Mouse (Mus musculus): Measurements from ENCODE around the gene Col27a1. TPM values are rescaled to one million over a fixed set of nuclear protein-coding genes. Genes with fewer than 3 reads are reported as not detected.

The Col27a1 gene
- polyA plus RNA-seq, 2 experiments: 34.1 to 134 TPM

GRCm38 (mm10) chr4:63199366-63199765 lies 14.4 kb upstream of the Col27a1 start:
- no peak for DNase-seq (ENCODE audit: low spot score)
- Histone ChIP-seq H3K4me1 (ENCODE audit: control insufficient read depth, insufficient read depth, low read length) (0 out of 2 replicates have a peak, but pooled peaks cover 5% of the 10 kb centered on the region), H3K27ac (replicated peaks; ENCODE audit: low read depth, low read length) (no peak overlapping the region), H3K27me3 (ENCODE audit: control insufficient read depth, insufficient read depth, low read length) (no peaks in the 10 kb centered on the region), H3K9me3 (ENCODE audit: control insufficient read depth, low read length) (no peaks in the 10 kb centered on the region), H3K9ac (ENCODE audit: low read depth, low read length, severe bottlenecking) (no peak overlapping the region), H3K4me2 (replicated peaks; ENCODE audit: low read depth, low read length, severe bottlenecking) (no peak overlapping the region), H3K36me3 (ENCODE audit: control insufficient read depth, insufficient read depth, low read length) (no peaks in the 10 kb centered on the region), H3K4me3 (replicated peaks; ENCODE audit: low read length) (no peak overlapping the region)
- ATAC-seq (ENCODE audit: low FRiP score, low read depth): no peak
- 80% methylated on average over 5 of the region's 5 CpGs for WGBS
- TF ChIP-seq POLR2A (IDR thresholded peaks at IDR 0.05; ENCODE audit: borderline replicate concordance, extremely low read depth, insufficient read depth, insufficient read length): no peak

- no peaks in the 10 kb centered on the region for H3K36me3 ChIP-seq (ENCODE audit: control insufficient read depth, insufficient read depth, low read length)
- no peak for ATAC-seq (ENCODE audit: low FRiP score, low read depth)
- 85% methylated on average over 7 of the region's 7 CpGs for WGBS
- no peaks in the 10 kb centered on the region for H3K9me3 ChIP-seq (ENCODE audit: control insufficient read depth, low read length)
- no peak overlapping the region for H3K9ac ChIP-seq (ENCODE audit: low read depth, low read length, severe bottlenecking)
- DNase-seq (ENCODE audit: low spot score): no peak
- 0 out of 2 replicates have a peak, but pooled peaks cover 7% of the 10 kb centered on the region for H3K4me1 ChIP-seq (ENCODE audit: control insufficient read depth, insufficient read depth, low read length)
- H3K4me3 ChIP-seq (replicated peaks; ENCODE audit: low read length): no peak overlapping the region
- no peaks in the 10 kb centered on the region for H3K27me3 ChIP-seq (ENCODE audit: control insufficient read depth, insufficient read depth, low read length)
- H3K27ac ChIP-seq (replicated peaks; ENCODE audit: low read depth, low read length): no peak overlapping the region
- H3K4me2 ChIP-seq (replicated peaks; ENCODE audit: low read depth, low read length, severe bottlenecking): no peak overlapping the region
- no peak for TF ChIP-seq POLR2A (IDR thresholded peaks at IDR 0.05; ENCODE audit: borderline replicate concordance, extremely low read depth, insufficient read depth, insufficient read length)
Observed at GRCm38 (mm10) chr4:63203874-63204273, 9.9 kb upstream of the Col27a1 start.

- H3K9me3 ChIP-seq (ENCODE audit: control insufficient read depth, low read length): no peaks in the 10 kb centered on the region
- no peak overlapping the region for H3K4me2 ChIP-seq (replicated peaks; ENCODE audit: low read depth, low read length, severe bottlenecking)
- TF ChIP-seq POLR2A (IDR thresholded peaks at IDR 0.05; ENCODE audit: borderline replicate concordance, extremely low read depth, insufficient read depth, insufficient read length): no peak
- H3K27me3 ChIP-seq (ENCODE audit: control insufficient read depth, insufficient read depth, low read length): no peaks in the 10 kb centered on the region
- ATAC-seq (ENCODE audit: low FRiP score, low read depth): 0 out of 2 replicates have a peak, but pooled peaks have one; percentile 44
- no peak overlapping the region for H3K4me3 ChIP-seq (replicated peaks; ENCODE audit: low read length)
- H3K9ac ChIP-seq (ENCODE audit: low read depth, low read length, severe bottlenecking): no peak overlapping the region
- H3K4me1 ChIP-seq (ENCODE audit: control insufficient read depth, insufficient read depth, low read length): 0 out of 2 replicates have a peak, but pooled peaks cover 7% of the 10 kb centered on the region
- no peak overlapping the region for H3K27ac ChIP-seq (replicated peaks; ENCODE audit: low read depth, low read length)
- 57% methylated on average over 7 of the region's 7 CpGs for WGBS
- DNase-seq (ENCODE audit: low spot score): no peak
- H3K36me3 ChIP-seq (ENCODE audit: control insufficient read depth, insufficient read depth, low read length): no peaks in the 10 kb centered on the region
Observed at GRCm38 (mm10) chr4:63205583-63205982, 8.2 kb upstream of the Col27a1 start.

GRCm38 (mm10) chr4:63215185-63215992 lies 1.6 kb downstream of the Col27a1 start:
- 0 out of 2 replicates have a peak, but pooled peaks have one; percentile 30 for TF ChIP-seq POLR2A (IDR thresholded peaks at IDR 0.05; ENCODE audit: borderline replicate concordance, extremely low read depth, insufficient read depth, insufficient read length)
- Histone ChIP-seq H3K27ac (replicated peaks; ENCODE audit: low read depth, low read length) (peak overlapping the region; percentile 79), H3K4me1 (ENCODE audit: control insufficient read depth, insufficient read depth, low read length) (peaks cover 17% of the 10 kb centered on the region), H3K9ac (ENCODE audit: low read depth, low read length, severe bottlenecking) (peak overlapping the region; percentile 90), H3K36me3 (ENCODE audit: control insufficient read depth, insufficient read depth, low read length) (peaks cover 5% of the 10 kb centered on the region), H3K27me3 (ENCODE audit: control insufficient read depth, insufficient read depth, low read length) (no peaks in the 10 kb centered on the region), H3K4me2 (replicated peaks; ENCODE audit: low read depth, low read length, severe bottlenecking) (peak overlapping the region; percentile 97), H3K9me3 (ENCODE audit: control insufficient read depth, low read length) (no peaks in the 10 kb centered on the region), H3K4me3 (replicated peaks; ENCODE audit: low read length) (peak overlapping the region; percentile 91)
- ATAC-seq (ENCODE audit: low FRiP score, low read depth) (peak; percentile 71), DNase-seq (ENCODE audit: low spot score) (peak; percentile 88)
- WGBS: under 1% methylated on average over 54 of the region's 71 CpGs

DNA sequence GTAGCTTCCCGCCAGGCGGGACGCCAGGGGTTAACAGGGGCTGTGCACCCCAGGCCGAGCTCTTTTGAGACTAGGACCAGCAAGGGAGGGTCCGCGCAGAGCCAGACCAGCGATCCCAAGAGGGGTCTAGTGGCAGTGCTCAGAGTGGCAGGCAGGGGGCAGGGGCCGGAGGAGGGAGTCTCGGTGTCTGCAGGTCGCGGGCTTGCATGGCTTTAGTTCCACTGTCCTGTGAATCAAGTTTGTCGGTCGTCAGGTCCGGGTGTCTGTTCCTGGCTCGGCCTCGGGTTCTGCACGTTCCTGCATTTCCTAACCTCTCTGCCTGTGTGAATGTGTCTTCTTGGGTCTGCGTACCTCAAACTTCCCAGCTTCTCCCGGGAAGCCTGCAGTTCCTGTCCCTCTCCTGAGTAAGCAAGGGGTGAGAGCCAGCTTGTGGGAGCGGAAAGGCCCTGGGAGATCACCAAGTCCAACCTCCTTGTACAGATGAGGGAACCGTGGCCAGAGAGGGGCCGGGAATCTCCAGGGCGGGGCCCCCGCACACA lies 2.3 kb downstream of the Col27a1 start:
- peak overlapping the region; percentile 91 for H3K4me3 ChIP-seq (replicated peaks; ENCODE audit: low read length)
- TF ChIP-seq POLR2A (IDR thresholded peaks at IDR 0.05; ENCODE audit: borderline replicate concordance, extremely low read depth, insufficient read depth, insufficient read length): no peak
- WGBS: 1% methylated on average over 23 of the region's 24 CpGs
- no peaks in the 10 kb centered on the region for H3K9me3 ChIP-seq (ENCODE audit: control insufficient read depth, low read length)
- peak overlapping the region; percentile 79 for H3K27ac ChIP-seq (replicated peaks; ENCODE audit: low read depth, low read length)
- DNase-seq (ENCODE audit: low spot score): peak; percentile 39
- H3K4me1 ChIP-seq (ENCODE audit: control insufficient read depth, insufficient read depth, low read length): peaks cover 17% of the 10 kb centered on the region
- no peaks in the 10 kb centered on the region for H3K27me3 ChIP-seq (ENCODE audit: control insufficient read depth, insufficient read depth, low read length)
- H3K4me2 ChIP-seq (replicated peaks; ENCODE audit: low read depth, low read length, severe bottlenecking): peak overlapping the region; percentile 97
- peak overlapping the region; percentile 90 for H3K9ac ChIP-seq (ENCODE audit: low read depth, low read length, severe bottlenecking)
- peaks cover 11% of the 10 kb centered on the region for H3K36me3 ChIP-seq (ENCODE audit: control insufficient read depth, insufficient read depth, low read length)
- ATAC-seq (ENCODE audit: low FRiP score, low read depth): peak; percentile 44; the same call in 1 of the 2 replicates
